Comparison of ENCODE assay signal across 8 mouse cellular contexts in genomic region chr2:167799629-167800387, GRCm38 (mm10).
DNase-seq lines count a peak whose midpoint lies in the region; ATAC-seq lines count a peak whose summit lies in the region.

No protein-coding gene starts in this region.

- H3K9me3 ChIP-seq in intestine, embryonic 16.5 days (ENCODE audit: control insufficient read depth, low read length): no peaks in the 10 kb centered on the region

- H3K27ac ChIP-seq in intestine, embryonic 16.5 days (ENCODE audit: low read length): peak overlapping the region; percentile 86

- no peak overlapping the region for H3K4me3 ChIP-seq in intestine, embryonic 16.5 days (ENCODE audit: low read length)

- H3K36me3 ChIP-seq in intestine, embryonic 16.5 days (ENCODE audit: control insufficient read depth, insufficient read depth, low read length): no peaks in the 10 kb centered on the region

- peaks cover 25% of the 10 kb centered on the region for H3K4me1 ChIP-seq in intestine, embryonic 16.5 days (ENCODE audit: control insufficient read depth, insufficient read depth, low read length)

- WGBS in intestine, embryonic 16.5 days: 87% methylated on average over 5 of the region's 5 CpGs

- no peaks in the 10 kb centered on the region for H3K27me3 ChIP-seq in intestine, embryonic 16.5 days (replicated peaks; ENCODE audit: control insufficient read depth, insufficient read depth, low read length)

- peak; percentile 51 to 81 for DNase-seq in adrenal gland, adult (ENCODE audit: inconsistent age in 2 of 2, low spot score in 1 of 2)
- DNase-seq in adrenal gland, postnatal 25 days: no peak
- DNase-seq in thymus, postnatal 0 days (ENCODE audit: low spot score): peak; percentile 48
- DNase-seq in thymus, postnatal 36 days: no peak
- peak; percentile 35 for DNase-seq in mesoderm, embryonic 11.5 days (ENCODE audit: low read depth, low spot score)
- DNase-seq in thymus, postnatal 14 days: no peak

- H3K9ac ChIP-seq in intestine, embryonic 16.5 days (ENCODE audit: low read depth, low read length): no peak overlapping the region

- peak; percentile 58; the same call in 1 of the 2 replicates for ATAC-seq in intestine, embryonic 16.5 days
- ATAC-seq in erythroblast, adult 5-6 weeks (replicated peaks; ENCODE audit: low FRiP score, poor library complexity, severe bottlenecking): no peak

- H3K4me2 ChIP-seq in intestine, embryonic 16.5 days (ENCODE audit: low read depth, low read length): no peak overlapping the region

Comparison
In these comparisons a context has a peak if more than half of its experiments do, and no peak if none do; other contexts are left out.
1. DNase-seq: peak in adrenal gland, adult (2 of 2), thymus, postnatal 0 days (single experiment) and mesoderm, embryonic 11.5 days (single experiment); none in adrenal gland, postnatal 25 days (single experiment), thymus, postnatal 36 days (0 of 2) and thymus, postnatal 14 days (single experiment).